Mouse (Mus musculus) 3T3-L1 (cell line): ENCODE results near the gene Scd2.
"Not testable (repeated sequence)": the region's sequence is repeated elsewhere in the genome, so short reads cannot be mapped to it uniquely, and the experiment has no call there.

Experiments
- DNase-seq: peaks from one replicate; pipeline ENCODE4 v3.0.0-alpha.2; 2015; ENCODE audit warnings: low read depth, low spot score

Gene Scd2

GRCm38 (mm10) chr19:44292941-44293768 lies at the start of gene Scd2:
TSS of gene Scd2 (plus strand) at chr19:44293674.
- no peak for DNase-seq

- DNase-seq = peak; percentile 87
Measured at GRCm38 (mm10) chr19:44245761-44246171, 47.7 kb upstream of the Scd2 start.

- DNase-seq = no peak
Measured at GRCm38 (mm10) chr19:44246341-44246911, 47.0 kb upstream of the Scd2 start.

- no peak for DNase-seq
Measured at GRCm38 (mm10) chr19:44247281-44248080, 46.0 kb upstream of the Scd2 start.

- DNase-seq = peak; percentile 98
Measured at GRCm38 (mm10) chr19:44248081-44248853, 45.2 kb upstream of the Scd2 start.

GRCm38 (mm10) chr19:44248854-44249351 lies 44.6 kb upstream of the Scd2 start:
- no peak for DNase-seq

- DNase-seq = not testable (repeated sequence)
Measured at GRCm38 (mm10) chr19:44251138-44251537, 42.3 kb upstream of the Scd2 start.

- no peak for DNase-seq
Measured at GRCm38 (mm10) chr19:44251936-44252558, 41.4 kb upstream of the Scd2 start.

GRCm38 (mm10) chr19:44254106-44254505 lies 39.4 kb upstream of the Scd2 start:
- DNase-seq = not testable (repeated sequence)

- no peak for DNase-seq
Measured at GRCm38 (mm10) chr19:44257377-44257966, 36.0 kb upstream of the Scd2 start.

GRCm38 (mm10) chr19:44259484-44259883 lies 34.0 kb upstream of the Scd2 start:
- DNase-seq = peak; percentile 41

GRCm38 (mm10) chr19:44260487-44260886 lies 33.0 kb upstream of the Scd2 start:
- DNase-seq = no peak

- no peak for DNase-seq
Measured at GRCm38 (mm10) chr19:44261774-44262173, 31.7 kb upstream of the Scd2 start.

GRCm38 (mm10) chr19:44263581-44263980 lies 29.9 kb upstream of the Scd2 start:
- DNase-seq = no peak

- no peak for DNase-seq
Measured at GRCm38 (mm10) chr19:44264226-44264625, 29.2 kb upstream of the Scd2 start.

- DNase-seq = peak; percentile 82
Measured at GRCm38 (mm10) chr19:44265300-44265699, 28.2 kb upstream of the Scd2 start.

GRCm38 (mm10) chr19:44265911-44266337 lies 27.6 kb upstream of the Scd2 start:
- DNase-seq = no peak

- DNase-seq = no peak
Measured at GRCm38 (mm10) chr19:44266458-44266823, 27.0 kb upstream of the Scd2 start.

GRCm38 (mm10) chr19:44266824-44267498 lies 26.5 kb upstream of the Scd2 start:
- DNase-seq = peak; percentile 25

- DNase-seq = no peak
Measured at GRCm38 (mm10) chr19:44267499-44268002, 25.9 kb upstream of the Scd2 start.
